Mouse (Mus musculus) MEL-GATA-1-ER (cell line): ENCODE measurements at regions not wholly inside any gene's neighbourhood (a gene's known extent, or its start where the extent isn't known, plus 50 kb on each side); places are given as distances from the start of the nearest gene placed in this dataset.

Experiments
- DNase-seq: peaks from one replicate; pipeline ENCODE4 v3.0.0-alpha.2; 2012; ENCODE audit warnings: low read depth; ENCODE audit errors: extremely low read depth

DNA sequence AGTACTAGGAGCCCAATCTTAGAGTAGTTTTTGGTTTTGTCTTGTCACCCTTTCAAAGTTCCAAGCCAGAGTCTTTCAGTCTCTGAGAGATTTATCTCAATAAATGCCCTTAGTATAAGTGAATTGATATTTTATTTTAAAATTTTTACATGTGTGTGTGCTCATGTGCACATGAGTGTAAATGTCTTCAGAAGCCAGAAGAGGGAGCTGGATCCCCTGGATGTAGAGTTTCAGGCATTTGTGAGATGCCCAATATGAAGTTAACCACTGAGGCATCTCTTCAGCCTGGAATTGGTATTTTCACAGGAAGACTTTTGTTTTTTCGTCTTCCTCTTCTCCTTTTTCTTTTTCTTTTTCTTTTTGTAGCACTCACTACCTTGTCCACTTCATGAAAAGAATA, 262.3 kb upstream of the Eif4g2 start:
- no peak for DNase-seq

DNA sequence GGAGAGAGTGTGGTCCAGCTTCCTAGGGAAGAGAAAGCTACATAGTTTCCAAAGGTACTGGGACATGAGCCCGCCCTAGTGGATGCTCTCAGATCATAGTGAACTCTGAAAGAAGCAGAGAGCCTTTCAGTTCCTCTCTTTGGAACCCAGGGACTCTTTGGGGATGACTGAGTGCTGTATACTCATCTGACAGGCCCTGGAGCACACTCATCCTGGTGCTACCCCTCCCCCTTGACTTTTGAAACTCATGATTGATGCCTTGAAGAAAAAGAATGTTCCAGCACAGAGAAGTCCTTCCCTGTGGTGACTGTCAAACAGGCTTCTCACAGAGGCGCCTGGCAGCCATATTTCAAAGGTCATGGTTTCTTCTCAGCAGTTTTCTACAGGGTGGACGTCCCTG, 254.2 kb upstream of the Eif4g2 start:
- DNase-seq, result no peak

DNA sequence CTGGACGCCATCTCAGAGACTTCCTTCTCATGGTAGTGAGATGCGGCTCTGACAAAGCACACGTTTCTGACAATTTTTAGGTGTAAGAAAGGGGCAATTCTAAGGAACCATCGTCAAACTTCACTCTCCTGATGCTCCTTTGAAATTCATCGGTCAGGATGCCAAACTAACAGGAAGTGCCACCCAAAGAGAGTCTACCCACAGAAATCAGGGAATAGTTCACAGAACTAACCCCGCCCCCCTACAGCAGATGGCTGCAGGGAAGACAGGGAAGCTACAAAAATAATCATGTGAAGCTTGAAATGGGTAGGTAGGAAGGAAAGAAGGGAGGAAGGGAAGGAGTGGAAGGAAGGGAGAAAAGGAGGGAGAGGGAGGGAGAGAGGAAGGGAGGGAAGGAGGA, 240.1 kb upstream of the Eif4g2 start:
- no peak for DNase-seq

DNA sequence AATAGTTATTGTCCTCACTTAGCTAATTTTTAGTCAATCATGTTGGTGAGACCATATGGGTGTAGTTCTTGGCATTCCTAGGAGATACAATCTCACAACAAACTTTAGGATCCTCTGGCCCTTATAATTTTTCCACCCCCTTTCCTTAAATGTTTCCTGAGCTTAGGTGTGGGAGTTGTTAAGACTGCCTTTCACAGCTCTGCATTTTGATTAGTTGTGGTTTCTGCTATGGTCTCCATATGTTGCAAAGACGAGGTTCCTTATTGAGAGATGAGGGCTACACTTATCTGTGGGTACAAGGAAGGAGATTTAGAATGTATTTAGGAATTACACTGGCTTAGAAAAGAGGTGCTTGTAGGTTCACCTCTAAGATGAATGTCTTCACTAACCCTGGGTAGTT, 237.1 kb upstream of the Eif4g2 start:
- no peak for DNase-seq

DNA sequence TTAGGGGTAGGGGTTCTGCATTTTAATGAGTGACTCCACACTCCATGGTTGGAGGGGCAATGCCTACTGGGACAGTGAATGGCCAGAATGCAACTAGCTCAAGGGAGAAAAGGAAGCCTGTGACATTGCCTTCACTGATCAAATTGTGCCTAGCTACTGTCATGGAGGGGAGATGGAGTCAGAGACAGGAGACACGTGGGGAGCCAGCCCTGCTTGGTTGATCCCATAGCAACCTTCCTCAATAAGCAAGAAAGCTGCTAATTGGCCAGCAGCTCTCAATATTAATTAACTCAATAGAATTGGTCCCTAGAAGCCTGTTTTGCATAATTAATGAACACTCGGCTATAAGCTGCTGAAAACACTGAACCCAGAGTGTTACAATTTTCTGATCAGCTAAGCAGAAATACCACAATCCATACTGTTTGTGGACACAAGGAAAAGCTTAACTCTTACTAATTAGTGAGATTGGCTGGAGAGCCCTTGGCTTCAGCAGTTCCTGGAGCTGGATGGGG, 233.7 kb upstream of the Eif4g2 start:
- no peak for DNase-seq

DNA sequence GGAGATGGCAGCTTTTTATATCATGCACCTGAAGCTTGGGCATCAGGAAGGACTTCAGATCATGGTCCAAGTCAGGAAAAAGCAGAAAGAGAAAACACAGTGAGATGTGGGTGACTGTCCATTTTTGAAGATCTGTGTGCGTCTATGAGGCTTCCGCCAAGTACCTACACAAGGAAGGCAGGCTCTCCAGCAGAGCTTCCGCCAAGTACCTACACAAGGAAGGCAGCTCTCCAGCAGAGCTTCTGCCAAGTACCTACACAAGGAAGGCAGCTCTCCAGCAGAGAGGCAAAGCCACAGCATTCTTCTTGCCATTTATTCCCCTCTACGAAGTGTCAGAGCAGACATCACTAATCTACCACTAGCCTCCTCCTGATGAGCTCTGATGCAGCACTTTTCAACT, 231.1 kb upstream of the Eif4g2 start:
- DNase-seq, result no peak

DNA sequence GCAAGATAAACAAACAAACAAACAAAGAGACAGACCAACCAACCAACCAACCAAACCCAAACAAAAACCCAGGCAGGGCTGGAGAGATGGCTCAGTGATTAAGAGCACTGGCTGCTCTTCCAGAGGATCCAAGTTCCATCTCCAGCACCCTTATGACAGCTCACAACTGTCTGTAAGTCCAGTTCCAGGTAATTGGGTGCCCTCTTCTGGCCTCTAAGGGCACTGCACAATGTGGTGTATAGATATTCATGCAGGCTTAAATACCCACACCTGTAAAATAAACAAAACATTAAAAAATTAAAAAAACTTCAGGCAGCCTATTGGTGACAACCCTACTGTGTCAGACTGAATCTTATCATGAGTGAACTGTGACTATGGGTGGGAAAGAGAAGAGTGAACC, 222.4 kb upstream of the Eif4g2 start:
- no peak for DNase-seq

DNA sequence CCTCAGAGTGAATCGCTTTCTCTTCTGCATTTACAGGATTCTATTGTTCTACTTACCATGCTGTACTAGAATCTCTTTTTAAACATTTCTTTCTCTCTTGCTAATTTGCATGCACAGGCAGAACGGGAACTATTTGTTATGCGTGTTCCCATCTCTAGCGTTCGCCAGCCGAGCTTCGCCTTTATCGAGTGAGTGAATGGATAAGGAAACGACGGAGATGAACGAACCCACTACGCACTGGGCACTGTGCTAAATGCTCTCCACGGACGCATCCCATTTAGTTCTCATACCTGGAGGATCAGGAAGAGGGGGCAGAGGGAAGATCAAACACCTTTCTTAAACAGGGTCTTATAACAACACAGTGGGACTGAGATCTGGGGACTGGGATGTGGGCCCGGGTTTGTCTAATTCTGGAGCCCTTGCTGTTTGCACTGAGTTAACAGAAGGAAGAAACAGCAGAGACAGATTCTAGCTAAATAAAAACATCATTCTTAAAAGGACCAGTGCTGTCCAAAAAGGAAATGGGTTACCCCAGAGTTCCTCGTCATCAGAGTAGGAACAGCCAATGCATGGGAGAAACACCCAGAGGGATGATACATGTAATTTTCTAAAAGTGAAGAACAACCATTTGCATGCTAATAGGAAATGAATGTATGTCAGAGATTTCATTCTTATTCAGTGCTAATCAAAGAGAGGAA, 219.1 kb upstream of the Eif4g2 start:
- DNase-seq, result no peak

DNA sequence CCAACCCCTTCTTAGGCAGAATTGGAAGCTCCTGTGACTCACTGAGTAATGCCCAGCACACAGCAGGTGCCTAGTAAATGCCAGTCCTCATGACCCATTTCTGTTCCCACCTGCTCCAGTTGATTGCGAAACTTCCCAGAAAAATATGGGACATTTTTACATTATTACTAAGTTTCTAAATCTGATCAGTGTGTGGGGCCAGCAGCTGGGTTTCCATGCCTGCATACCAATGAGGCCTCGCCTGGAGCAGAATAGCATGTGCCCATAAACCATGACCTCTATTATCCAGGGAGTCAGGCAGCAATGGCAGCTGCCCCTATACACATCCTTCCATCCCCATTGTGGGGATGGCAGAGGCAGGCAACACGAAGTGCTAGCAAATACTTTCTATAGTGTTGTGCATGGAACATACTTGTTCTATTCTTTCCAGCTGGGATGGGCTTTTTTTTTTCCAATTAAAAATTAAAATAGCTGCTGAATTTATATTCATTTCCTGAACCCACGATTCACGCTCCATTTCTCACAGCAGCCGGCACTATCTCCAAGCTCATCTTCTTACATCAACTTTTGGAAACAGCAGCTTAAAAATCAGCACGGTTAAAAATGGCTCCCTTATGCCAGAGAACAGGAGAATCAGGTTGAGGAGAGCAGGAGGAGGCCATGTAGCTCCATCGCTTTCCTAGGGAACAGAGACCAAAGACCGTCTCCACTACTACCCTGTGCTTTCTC, 214.5 kb upstream of the Eif4g2 start:
- no peak for DNase-seq

DNA sequence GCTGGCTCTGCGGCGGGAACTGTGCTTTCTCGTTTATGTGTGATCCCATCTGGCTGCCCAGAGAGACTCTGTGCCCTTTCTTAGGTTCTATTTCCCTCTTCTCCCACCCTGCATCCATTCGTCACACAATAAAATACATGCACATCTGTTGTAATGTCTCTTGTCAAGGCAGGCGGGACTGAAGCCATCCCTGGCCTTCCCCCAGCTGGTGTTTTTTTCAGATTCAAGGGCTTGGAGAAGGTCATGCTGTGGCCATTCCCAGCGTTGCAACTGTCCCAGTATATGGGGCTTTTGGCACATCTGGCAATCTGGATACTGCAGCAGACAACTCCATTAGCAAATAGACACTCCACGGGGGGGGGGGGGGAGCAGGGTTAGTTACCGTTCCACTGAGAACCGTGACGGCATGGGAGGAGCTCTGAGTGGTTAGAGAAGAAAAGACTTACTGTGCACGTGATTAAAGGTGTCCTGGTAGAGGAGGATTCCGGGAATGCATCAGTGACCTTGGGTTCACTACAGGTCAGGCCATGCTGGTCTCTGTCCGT, 200.7 kb upstream of the Eif4g2 start:
- DNase-seq, result no peak

DNA sequence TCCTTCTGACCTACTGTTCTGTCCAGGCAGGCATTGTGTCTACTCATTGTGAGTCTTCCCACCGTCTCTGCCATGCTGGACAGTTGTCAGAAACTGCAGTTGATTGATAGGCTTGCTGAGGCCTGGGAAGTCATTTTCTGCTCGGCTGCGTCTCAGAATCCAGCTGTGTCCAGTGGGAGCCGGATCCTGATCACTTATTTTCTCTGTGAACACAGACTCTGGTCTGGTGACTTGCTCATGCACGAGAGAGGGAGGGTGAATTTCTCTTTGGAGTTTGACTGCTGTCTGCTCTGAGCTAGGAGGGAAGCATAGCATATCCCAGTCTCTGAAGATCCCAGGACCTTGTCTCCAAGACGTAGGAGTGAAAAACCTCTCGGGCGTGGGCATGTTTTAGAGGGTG, 199.5 kb upstream of the Eif4g2 start:
- DNase-seq, result no peak

DNA sequence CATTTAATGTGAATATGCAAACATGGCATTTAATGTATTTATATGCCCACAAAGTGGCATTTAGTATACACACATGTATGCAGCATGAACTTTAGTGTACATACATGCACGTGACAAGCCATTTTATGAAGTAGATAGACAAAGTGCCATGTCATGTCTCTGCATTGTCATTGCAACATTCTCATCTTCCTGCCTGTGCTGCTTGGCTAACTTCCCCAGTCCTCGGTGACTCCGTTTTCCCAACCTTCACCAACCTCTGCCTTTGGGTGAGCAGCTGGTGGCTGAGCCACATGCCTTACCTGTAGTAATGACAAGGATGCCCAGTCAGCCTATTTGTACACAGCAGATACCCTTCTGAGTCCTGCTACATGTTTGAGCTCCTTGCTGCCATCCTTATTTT, 194.9 kb upstream of the Eif4g2 start:
- no peak for DNase-seq

DNA sequence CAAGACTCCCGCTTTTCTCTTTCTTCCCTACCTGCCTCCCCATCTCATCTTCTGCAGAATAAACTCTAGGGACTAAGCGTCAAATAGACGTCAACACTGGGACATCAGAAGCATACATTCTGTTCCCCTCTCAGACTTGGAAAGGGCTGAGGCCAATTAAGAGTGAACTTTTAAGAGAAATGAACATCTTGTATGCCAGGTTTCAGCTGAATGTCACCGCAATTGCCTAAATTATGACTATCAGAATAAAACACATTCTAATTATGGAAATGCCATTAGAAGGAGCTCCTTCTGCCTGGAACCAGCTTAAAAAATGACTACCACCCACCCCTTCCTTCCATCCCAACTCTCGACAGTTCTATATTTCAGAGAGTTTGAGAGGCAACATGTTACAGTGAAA, 191.0 kb upstream of the Eif4g2 start:
- DNase-seq, result no peak

DNA sequence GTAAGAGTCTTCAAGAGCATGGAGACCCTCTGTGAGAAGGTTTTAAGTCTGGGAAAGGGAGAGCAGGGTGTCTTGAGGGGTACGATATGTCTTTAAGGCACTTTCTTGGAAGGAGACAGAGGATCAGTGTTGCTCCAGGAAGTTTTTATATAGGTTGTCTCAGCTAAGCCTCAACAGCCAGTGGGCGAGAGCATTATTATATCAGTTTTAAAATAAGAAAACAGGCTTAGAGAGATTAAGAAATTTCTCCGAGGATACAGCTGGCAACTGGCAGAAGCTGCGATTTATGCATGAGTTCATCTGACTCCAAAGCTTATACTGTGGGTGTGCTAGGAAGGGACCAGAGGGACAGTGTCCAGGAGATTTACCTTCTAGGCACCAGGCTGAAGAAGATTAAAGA, 188.0 kb upstream of the Eif4g2 start:
- no peak for DNase-seq

DNA sequence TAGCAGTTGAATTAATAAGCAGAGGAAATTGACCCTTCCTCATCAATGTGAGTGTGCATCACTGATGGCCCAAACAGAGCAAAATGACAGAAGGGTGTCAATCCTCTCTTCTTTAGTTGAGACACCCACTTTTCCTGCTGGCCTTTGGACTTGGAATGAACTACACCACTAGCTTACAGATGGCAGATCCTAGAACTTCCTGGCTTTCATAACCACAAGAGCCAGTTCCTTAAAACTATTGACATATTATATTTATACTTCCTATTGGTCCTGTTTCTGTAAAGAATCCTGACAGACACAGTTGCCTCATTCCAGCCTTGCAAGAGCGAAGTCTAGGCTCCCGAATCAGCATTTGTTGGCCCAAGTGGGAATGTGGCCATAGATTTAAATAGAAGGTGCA, 185.4 kb upstream of the Eif4g2 start:
- no peak for DNase-seq

DNA sequence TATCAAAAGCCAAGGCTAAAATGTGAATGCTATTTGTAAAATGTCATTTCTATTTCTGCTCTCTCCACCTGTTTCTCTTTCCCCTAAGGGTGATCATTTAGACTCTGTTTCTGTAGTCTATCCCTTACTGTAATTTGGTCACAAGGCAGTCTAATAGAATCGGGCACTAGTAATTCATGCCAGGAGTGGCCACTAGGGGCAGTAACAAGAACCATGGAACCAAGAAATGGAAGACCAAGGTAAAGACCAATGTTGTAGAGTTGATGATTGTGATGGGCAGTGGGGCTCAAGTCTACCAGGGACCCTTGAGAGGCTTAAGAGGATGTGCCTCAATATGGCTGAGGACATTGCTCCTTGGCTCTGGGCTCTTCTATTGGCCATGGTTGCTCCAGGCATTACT, 180.5 kb upstream of the Eif4g2 start:
- DNase-seq, result no peak

DNA sequence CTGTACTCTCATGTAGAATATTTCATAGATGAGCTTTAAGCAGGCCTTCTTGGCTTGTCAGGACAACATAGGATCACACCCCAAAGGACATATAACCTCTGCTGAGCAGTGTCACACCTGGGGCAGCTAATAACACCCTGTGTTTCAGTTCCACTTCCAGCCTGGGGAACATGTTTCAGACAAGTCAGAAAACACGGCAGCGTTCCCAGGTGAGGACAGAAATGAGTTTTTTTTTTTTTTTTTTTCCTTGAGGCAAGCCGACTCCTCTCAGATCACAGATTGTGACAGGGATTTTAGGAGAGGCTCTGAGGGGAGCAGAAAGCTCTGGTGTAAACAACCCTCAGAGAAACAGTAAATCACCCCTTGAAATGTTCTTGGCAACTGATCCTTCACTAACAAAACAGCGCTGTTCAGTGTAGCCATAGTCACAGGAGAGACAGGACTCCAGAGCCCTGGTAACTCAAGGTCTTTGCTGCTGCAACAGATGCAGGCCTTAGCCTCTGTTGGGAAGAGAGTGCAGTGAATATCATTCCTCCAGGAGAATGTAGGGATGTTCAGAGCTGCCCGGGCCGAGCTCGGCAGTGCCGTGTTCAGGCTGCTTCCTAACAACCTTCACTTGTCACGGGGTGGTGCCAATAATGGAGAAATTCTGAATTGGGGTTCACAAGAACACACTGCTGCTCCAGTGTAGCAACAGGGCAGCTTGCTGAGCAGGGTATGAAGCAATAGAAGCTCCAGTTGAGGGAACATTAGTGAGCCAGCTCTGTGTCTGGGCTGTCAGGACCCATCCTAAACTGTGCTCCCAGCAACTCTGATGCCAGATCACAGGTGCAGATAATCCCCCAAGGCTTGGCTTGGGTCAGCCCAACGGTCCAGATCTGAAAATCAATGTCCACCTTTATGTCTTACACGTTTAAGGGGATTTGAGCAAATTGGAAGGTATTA, 177.1 kb upstream of the Eif4g2 start:
- DNase-seq, result no peak

DNA sequence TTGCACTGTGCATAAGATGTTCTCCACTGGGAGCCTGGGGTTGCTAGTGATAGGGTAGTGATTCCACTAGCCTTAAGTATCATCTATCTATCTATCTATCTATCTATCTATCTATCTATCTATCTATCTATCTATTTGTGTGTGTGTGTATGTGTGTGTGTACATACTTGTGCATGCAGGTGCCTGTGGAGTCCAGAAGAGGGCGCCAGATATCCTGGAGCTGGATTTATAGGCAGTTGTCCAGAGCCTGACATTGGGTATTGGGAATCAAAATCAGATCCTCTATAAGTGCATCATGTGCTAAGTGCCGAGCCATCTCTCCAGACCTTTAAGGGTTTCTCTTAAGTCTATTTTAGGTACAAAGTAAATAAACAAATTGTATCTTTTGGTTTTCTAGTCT, 175.0 kb upstream of the Eif4g2 start:
- no peak for DNase-seq

DNA sequence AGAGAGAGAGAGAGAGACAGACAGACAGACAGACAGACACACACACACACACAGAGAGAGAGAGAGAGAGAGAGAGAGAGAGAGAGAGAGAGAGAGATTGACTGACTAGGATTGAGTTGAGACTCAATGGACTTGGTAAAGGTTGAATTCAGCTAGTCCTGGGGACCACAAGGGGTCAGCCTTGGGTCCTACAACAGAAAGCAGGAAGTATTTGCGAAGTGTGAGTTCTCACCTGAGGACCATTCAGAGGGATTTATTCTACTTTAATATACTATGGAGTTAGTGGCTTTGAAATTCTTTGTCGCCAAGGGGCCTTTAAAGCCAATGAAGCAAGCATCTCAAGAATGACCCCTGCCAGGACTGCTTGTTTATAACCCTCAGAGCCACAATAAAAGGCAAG, 173.4 kb upstream of the Eif4g2 start:
- DNase-seq, result no peak

DNA sequence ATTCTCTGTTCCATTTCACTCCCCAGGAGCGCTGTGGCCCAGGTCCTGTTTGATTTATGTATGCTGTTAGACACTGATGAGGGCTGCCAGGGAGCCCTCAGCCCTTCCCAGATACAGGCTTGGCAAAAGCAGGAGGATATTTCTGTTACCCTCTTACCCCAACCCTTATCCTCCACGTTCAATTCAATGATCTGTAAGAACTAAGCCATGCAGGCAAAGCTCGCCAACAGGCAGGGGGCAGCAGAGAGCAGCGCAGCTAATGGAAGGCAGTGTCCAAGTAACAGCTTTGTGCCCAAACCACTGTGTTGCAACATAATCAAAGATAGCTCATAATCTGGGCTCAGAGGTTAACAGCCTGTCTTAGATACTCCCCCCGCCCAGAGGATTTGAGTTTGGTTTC, 166.8 kb upstream of the Eif4g2 start:
- no peak for DNase-seq

DNA sequence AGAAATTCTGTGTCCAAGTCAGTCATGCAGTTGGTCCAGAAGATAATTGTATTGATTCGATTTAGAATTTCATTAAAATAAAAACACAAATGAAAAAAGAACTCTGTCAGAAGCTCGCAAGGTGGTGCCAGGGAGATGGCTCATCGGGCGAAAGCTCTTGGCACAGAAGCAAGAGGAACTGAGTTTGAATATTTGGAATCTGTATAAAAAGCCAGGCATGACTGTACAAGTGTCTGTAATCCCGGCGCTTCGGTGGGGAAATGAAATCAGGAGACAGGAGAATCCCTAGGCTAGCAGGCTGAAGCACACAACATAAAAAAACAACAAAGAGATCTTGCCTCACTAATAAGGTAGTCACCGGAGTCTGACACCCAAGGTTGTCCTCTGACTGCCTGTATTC, 162.7 kb upstream of the Eif4g2 start:
- DNase-seq, result no peak

DNA sequence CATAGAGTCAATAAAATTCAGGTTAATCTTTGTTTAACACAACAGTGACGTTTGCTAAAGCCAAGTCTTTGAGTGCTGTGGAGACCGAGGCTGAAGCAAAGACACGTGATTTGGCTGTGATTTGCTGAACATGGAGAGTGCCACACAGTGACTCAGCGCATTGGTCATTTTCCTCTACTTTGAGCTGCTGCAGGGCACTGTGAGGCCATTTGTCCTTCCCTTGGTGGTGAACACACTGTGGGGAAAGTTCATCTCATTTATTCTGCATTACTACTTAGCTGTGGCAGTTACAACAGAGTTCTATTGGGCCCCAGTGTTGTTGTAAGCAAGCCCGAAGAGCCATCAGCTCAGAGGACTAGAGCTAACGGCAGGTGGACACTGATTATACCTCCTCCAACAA, 162.2 kb upstream of the Eif4g2 start:
- no peak for DNase-seq
